Mouse (Mus musculus): ENCODE data around the gene Spata18.

DNA sequence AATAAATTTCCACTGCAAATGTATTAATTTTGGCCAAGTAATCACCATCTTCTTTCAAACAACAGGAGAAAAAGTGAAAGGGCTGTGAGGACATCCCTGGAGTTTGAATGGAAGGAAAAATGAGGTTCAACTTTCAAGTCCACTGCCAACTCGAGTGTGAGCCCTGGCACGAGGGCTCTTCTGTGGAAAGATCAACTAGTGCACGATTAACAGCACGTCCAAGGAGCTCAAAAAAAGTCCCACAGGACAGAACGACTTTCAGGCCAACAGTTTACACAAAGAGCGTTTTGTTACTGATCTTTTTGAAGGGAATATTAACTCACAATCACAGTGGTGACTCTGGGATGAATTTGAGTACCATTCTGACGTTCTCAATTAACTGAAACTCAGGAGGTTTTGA, 61.7 kb downstream of the Spata18 start:
- TF ChIP-seq POLR2A (IDR thresholded peaks at IDR 0.05; ENCODE audit: borderline replicate concordance, extremely low read depth, insufficient read depth, insufficient read length, poor library complexity, severe bottlenecking) (no peak), CTCF (IDR thresholded peaks at IDR 0.05; ENCODE audit: borderline replicate concordance, extremely low read depth, insufficient read depth, insufficient read length) (no peak)
